Mouse (Mus musculus) C2C12 (cell line): ENCODE measurements around the gene Cobll1. TPM values are rescaled to one million over a fixed set of nuclear protein-coding genes. Genes with fewer than 3 reads are reported as not detected.
A peak's percentile ranks its signal among the peaks of the same experiment; 100 is the strongest.

Source experiments
- H3K27me3 ChIP-seq: one replicate; pipeline ENCODE4 v1.6.1; 2011; ENCODE audit not compliant: control insufficient read depth, insufficient read depth, insufficient read length
- H3K36me3 ChIP-seq: one replicate; pipeline ENCODE4 v1.6.1; 2011; ENCODE audit not compliant: control insufficient read depth, insufficient read depth
- H3K4me3 ChIP-seq: one replicate; pipeline ENCODE4 v1.5.1; 2011; ENCODE audit warnings: mild to moderate bottlenecking, control low read depth; ENCODE audit not compliant: poor library complexity, insufficient read depth, severe bottlenecking
- H3K79me2 ChIP-seq: one replicate; pipeline ENCODE4 v1.6.1; 2011; ENCODE audit not compliant: control insufficient read depth, insufficient read depth
- H3K79me3 ChIP-seq: one replicate; pipeline ENCODE4 v1.6.1; 2011; ENCODE audit warnings: low read depth, control low read depth
- H3ac ChIP-seq: one replicate; pipeline ENCODE3; 2011; ENCODE audit warnings: low read depth; ENCODE audit not compliant: control insufficient read depth, insufficient read length
- CEBPB ChIP-seq: IDR thresholded peaks from one replicate; pipeline ENCODE4 v1.6.1; 2011; ENCODE audit warnings: low read depth, mild to moderate bottlenecking, control low read depth, moderate library complexity
- CTCF ChIP-seq: IDR thresholded peaks from one replicate; pipeline ENCODE4 v1.5.1; 2011; ENCODE audit not compliant: control insufficient read depth, insufficient read depth, insufficient read length
- FOSL1 ChIP-seq: IDR thresholded peaks from one replicate; pipeline ENCODE4 v1.8.0; 2011; ENCODE audit warnings: mild to moderate bottlenecking, low read length; ENCODE audit not compliant: poor library complexity, insufficient read depth, severe bottlenecking
- MAX ChIP-seq: IDR thresholded peaks from one replicate; pipeline ENCODE4 v1.6.1; 2011; ENCODE audit warnings: mild to moderate bottlenecking, control low read depth
- MYOD1 ChIP-seq: IDR thresholded peaks from one replicate; pipeline ENCODE4 v1.6.1; 2011; ENCODE audit warnings: low read depth; ENCODE audit not compliant: control insufficient read depth, insufficient read length
- MYOG ChIP-seq: IDR thresholded peaks from one replicate; pipeline ENCODE4 v1.6.1; 2011; ENCODE audit not compliant: control insufficient read depth, insufficient read length; ENCODE audit errors: extremely low read depth
- USF1 ChIP-seq: IDR thresholded peaks from one replicate; pipeline ENCODE4 v1.6.1; 2011; ENCODE audit warnings: low read depth, mild to moderate bottlenecking, control low read depth, moderate library complexity
- polyA plus RNA-seq: library from polyadenylated mRNA; unstranded; fragments of >200 nt; fragmentation: generic; extraction: Trizol; gene quantifications from one replicate; pipeline ENCODE4 v1.2.1, GENCODE M21; 2012; ENCODE audit warnings: missing spikeins

The Cobll1 gene
- polyA plus RNA-seq, 1 experiment: 16.3 TPM

DNA sequence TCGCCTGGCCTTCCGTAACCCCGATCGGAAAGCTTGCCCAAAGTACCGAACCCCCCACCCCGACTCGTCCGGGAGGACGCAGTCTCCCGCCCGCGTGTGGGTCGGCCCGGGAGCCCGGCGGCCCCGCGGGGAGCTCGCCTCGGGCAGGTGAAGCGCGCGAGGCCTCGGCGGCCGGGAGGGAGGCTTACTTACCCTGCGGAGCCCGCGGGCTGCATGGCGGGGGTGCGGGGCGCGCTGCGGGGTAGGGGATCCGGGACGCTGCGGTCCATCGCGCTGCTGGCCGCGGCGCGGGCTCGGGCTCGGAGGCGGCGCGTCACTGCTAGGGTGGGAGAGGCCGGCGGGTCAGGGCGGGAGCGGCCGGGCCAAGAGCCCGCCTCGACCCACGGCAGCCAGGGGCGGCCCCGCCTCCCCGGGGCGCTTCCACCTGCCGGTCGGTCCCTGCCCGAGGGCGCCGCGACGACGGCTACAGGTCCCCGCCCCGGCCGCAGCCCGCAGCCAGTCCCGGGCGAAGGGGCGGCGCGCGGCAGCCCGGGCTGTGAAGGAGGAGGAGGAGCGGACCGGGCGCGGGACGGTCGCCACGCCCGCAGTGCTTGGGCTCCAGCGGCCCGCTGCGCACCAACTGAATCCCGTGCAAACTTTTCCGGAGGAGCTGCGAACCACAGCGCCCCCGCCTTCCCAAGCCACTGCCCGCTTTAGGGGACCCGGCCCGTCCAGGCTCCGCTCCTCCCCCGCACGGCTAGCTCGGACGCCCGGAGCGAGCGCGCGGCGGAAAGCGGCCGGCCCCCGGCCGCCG is 836 bp downstream of the Cobll1 start:
- Histone ChIP-seq H3K27me3 (no peaks in the 10 kb centered on the region), H3K36me3 (peaks cover 5% of the 10 kb centered on the region), H3K79me3 (peaks cover 43% of the 10 kb centered on the region), H3K79me2 (peaks cover 49% of the 10 kb centered on the region), H3ac (peak overlapping the region; percentile 79), H3K4me3 (peak overlapping the region; percentile 74)
- TF ChIP-seq CEBPB: no peak
- TF ChIP-seq MAX: peak; percentile 52

- Histone ChIP-seq H3K79me2 (peaks cover 55% of the 10 kb centered on the region), H3K27me3 (no peaks in the 10 kb centered on the region), H3ac (peak overlapping the region; percentile 79), H3K36me3 (peaks cover 5% of the 10 kb centered on the region), H3K4me3 (peak overlapping the region; percentile 74), H3K79me3 (peaks cover 50% of the 10 kb centered on the region)
- TF ChIP-seq FOSL1 (no peak), CEBPB (no peak), MAX (no peak), MYOD1 (no peak), MYOG (no peak), USF1 (peak; percentile 77), CTCF (no peak)
These were observed 1.5 kb downstream of the Cobll1 start for GRCm38 (mm10) chr2:65237610-65238170.

GRCm38 (mm10) chr2:65237116-65237515 is 2.1 kb downstream of the Cobll1 start:
- H3K79me2 ChIP-seq: peaks cover 61% of the 10 kb centered on the region
- peak overlapping the region; percentile 74 for H3K4me3 ChIP-seq
- TF ChIP-seq CEBPB (no peak), FOSL1 (no peak), MAX (peak; percentile 78)
- peak overlapping the region; percentile 39 for H3ac ChIP-seq
- no peaks in the 10 kb centered on the region for H3K27me3 ChIP-seq
- H3K36me3 ChIP-seq: peaks cover 5% of the 10 kb centered on the region
- H3K79me3 ChIP-seq: peaks cover 55% of the 10 kb centered on the region

- peaks cover 5% of the 10 kb centered on the region for H3K36me3 ChIP-seq
- peaks cover 66% of the 10 kb centered on the region for H3K79me2 ChIP-seq
- TF ChIP-seq CEBPB: no peak
- TF ChIP-seq MYOD1: no peak
- no peak for TF ChIP-seq FOSL1
- no peak for TF ChIP-seq CTCF
- TF ChIP-seq MAX: no peak
- TF ChIP-seq USF1: no peak
- no peak for TF ChIP-seq MYOG
- H3ac ChIP-seq: no peak overlapping the region
- peaks cover 59% of the 10 kb centered on the region for H3K79me3 ChIP-seq
- H3K4me3 ChIP-seq: peak overlapping the region; percentile 74
- no peaks in the 10 kb centered on the region for H3K27me3 ChIP-seq
These were observed 2.6 kb downstream of the Cobll1 start for GRCm38 (mm10) chr2:65236644-65237043.

DNA sequence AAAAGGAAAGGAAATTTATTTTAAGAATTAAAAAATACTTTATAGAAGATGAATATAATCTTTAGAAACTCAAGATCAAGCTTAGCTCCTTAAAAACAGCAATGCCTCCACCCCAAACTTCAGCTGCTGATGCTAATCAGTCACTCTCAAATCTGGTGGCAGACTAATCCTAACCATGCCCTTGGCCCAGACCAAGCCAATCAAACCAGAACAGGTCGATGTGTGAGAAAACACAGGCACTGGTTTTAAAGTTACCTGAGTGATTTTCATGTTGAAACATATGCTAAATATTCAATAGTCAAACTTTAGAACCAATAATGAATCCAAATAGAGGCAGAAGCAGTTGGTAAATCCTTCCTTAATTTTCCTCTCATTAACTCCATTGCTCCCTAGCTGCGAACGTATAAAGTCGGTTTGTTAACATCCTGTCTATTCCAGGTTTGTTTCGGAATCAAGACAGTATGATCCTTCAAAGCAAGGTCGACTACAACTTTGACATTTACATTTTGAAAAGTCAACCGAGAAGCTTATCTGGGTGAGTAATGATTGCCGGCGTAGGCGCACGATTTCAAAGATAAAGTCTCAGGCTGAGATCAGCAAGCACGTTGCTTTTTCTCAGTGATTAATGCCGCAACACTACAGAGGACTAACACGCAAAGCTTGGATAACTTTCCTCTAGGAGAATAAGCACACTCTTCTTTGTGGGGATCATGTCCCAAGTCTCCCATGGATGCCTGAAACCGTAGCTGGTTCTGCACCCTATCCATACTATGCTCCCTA is 6.3 kb downstream of the Cobll1 start:
- H3K4me3 ChIP-seq: no peak overlapping the region
- peaks cover 5% of the 10 kb centered on the region for H3K36me3 ChIP-seq
- no peak overlapping the region for H3ac ChIP-seq
- H3K27me3 ChIP-seq: no peaks in the 10 kb centered on the region
- peaks cover 100% of the 10 kb centered on the region for H3K79me2 ChIP-seq
- H3K79me3 ChIP-seq: peaks cover 95% of the 10 kb centered on the region
- TF ChIP-seq CTCF (no peak), CEBPB (no peak)

DNA sequence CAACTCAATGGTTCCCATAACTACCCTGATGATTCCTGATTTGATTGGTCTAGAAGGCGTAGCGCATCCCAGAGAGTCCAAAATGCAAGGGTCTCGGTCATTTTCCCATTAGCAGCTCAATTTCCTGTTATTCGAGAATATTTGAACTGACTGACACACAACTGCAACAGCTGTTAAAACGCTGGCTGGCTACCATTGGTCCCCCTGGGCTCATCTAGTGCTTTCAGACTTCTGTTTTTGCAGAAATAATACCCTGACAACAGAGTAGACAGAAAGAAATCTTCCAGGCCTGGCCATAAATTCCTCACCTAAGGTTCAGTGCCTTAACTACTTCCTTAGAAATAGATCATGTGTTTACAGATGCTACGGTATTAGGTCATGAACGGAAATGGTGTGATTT is 10.8 kb downstream of the Cobll1 start:
- no peak overlapping the region for H3ac ChIP-seq
- no peaks in the 10 kb centered on the region for H3K27me3 ChIP-seq
- peaks cover 85% of the 10 kb centered on the region for H3K79me3 ChIP-seq
- H3K79me2 ChIP-seq: peaks cover 93% of the 10 kb centered on the region
- no peak overlapping the region for H3K4me3 ChIP-seq
- peak; percentile 47 for TF ChIP-seq MYOD1
- no peak for TF ChIP-seq USF1
- no peaks in the 10 kb centered on the region for H3K36me3 ChIP-seq
